Mouse (Mus musculus) CH12.LX (cell line): Measurements from ENCODE around the gene Rbfox1.

Experiments used
- CTCF ChIP-seq, 2 experiments: IDR thresholded peaks in 1 of 2; conservative IDR thresholded peaks in 1 of 2; 2 replicates each; pipeline ENCODE4 v1.5.1; 2011 to 2012; ENCODE audit warnings: low read depth in 2 of 2, low read length in 2 of 2, improper control_type of control experiment in 1 of 2, inconsistent platforms in 1 of 2, mild to moderate bottlenecking in 1 of 2, moderate library complexity in 1 of 2
- ETS1 ChIP-seq: conservative IDR thresholded peaks from 2 replicates; pipeline ENCODE4 v1.6.1; 2012; ENCODE audit warnings: low read depth, mild to moderate bottlenecking, inconsistent platforms, low read length, improper control_type of control experiment, moderate library complexity
- GABPA ChIP-seq: IDR thresholded peaks from 2 replicates; pipeline ENCODE4 v1.6.1; 2012; ENCODE audit warnings: low read depth, low read length, improper control_type of control experiment, inconsistent platforms; ENCODE audit not compliant: insufficient replicate concordance
- POLR2A ChIP-seq: IDR thresholded peaks from 2 replicates; pipeline ENCODE4 v1.6.1; 2011; ENCODE audit warnings: low read depth, mild to moderate bottlenecking, improper control_type of control experiment, low read length
- RAD21 ChIP-seq: IDR thresholded peaks from 2 replicates; pipeline ENCODE4 v1.6.1; 2011; ENCODE audit warnings: low read depth, mild to moderate bottlenecking, low read length, improper control_type of control experiment, moderate library complexity
- SIN3A ChIP-seq: IDR thresholded peaks from 2 replicates; pipeline ENCODE4 v1.6.1; 2012; ENCODE audit warnings: low read length, improper control_type of control experiment, inconsistent platforms
- USF1 ChIP-seq: IDR thresholded peaks from 2 replicates; pipeline ENCODE4 v1.6.1; 2014; ENCODE audit warnings: low read depth, mild to moderate bottlenecking, inconsistent platforms, low read length, improper control_type of control experiment

- TF ChIP-seq CTCF (conservative IDR thresholded peaks at IDR 0.05 in 1 of 2, IDR thresholded peaks at IDR 0.05 in 1 of 2; ENCODE audit: low read depth in 2 of 2, low read length in 2 of 2) = no peak
- TF ChIP-seq ETS1 = no peak
- TF ChIP-seq SIN3A = no peak
- no peak for TF ChIP-seq GABPA
- no peak for TF ChIP-seq USF1
- no peak for TF ChIP-seq POLR2A
- no peak for TF ChIP-seq RAD21
Observed at GRCm38 (mm10) chr16:5917937-5918336, 32.8 kb downstream of the Rbfox1 start.
